Mouse (Mus musculus) erythroblast, embryonic 14.5 days (primary cell): ENCODE measurements around the gene Trp53i11. TPM values are rescaled to one million over a fixed set of nuclear protein-coding genes. Genes with fewer than 3 reads are reported as not detected.

Experiments
- H3K27me3 ChIP-seq: 2 replicates; pipeline ENCODE4 v1.6.1; 2012; ENCODE audit warnings: inconsistent platforms; ENCODE audit not compliant: control insufficient read depth
- H3K36me3 ChIP-seq: 2 replicates; pipeline ENCODE4 v1.6.1; 2012; ENCODE audit warnings: mild to moderate bottlenecking, inconsistent platforms; ENCODE audit not compliant: control insufficient read depth
- H3K4me1 ChIP-seq: 2 replicates; pipeline ENCODE4 v1.6.1; 2012; ENCODE audit warnings: inconsistent platforms; ENCODE audit not compliant: control insufficient read depth
- H3K4me3 ChIP-seq: replicated peaks from 2 replicates; pipeline ENCODE3; 2012; ENCODE audit warnings: moderate library complexity, mild to moderate bottlenecking, inconsistent platforms
- H3K9me3 ChIP-seq: 2 replicates; pipeline ENCODE4 v1.6.1; 2012; ENCODE audit warnings: low read length, inconsistent platforms, mixed read lengths; ENCODE audit not compliant: control insufficient read depth
- GATA1 ChIP-seq: IDR thresholded peaks from 2 replicates; pipeline ENCODE4 v1.6.1; 2012; ENCODE audit warnings: low read length, inconsistent platforms, mixed read lengths
- TAL1 ChIP-seq: IDR thresholded peaks from 3 replicates; pipeline ENCODE4 v1.6.1; 2012; ENCODE audit warnings: low read length, inconsistent platforms, mixed read lengths
- polyA plus RNA-seq: library from polyadenylated mRNA; stranded (reverse); fragments of >175 nt; gene quantifications from 2 replicates; pipeline ENCODE4 v1.2.3, GENCODE M21; 2012

The Trp53i11 gene
- polyA plus RNA-seq, 1 experiment = 0.04 TPM

- Histone ChIP-seq H3K27me3 (no peaks in the 10 kb centered on the region), H3K4me3 (no peak overlapping the region), H3K4me1 (no peaks in the 10 kb centered on the region), H3K9me3 (no peaks in the 10 kb centered on the region; the same call in 1 of the 2 replicates), H3K36me3 (no peaks in the 10 kb centered on the region)
- TF ChIP-seq TAL1 (no peak), GATA1 (no peak)
These were observed 36.1 kb downstream of the Trp53i11 start for GRCm38 (mm10) chr2:93223463-93223862.

- H3K4me3 ChIP-seq = no peak overlapping the region
These were observed 39.6 kb downstream of the Trp53i11 start for GRCm38 (mm10) chr2:93226606-93227595.

GRCm38 (mm10) chr2:93227713-93228479 is 40.5 kb downstream of the Trp53i11 start:
- Histone ChIP-seq H3K27me3 (no peaks in the 10 kb centered on the region), H3K4me1 (no peaks in the 10 kb centered on the region), H3K9me3 (no peaks in the 10 kb centered on the region), H3K36me3 (no peaks in the 10 kb centered on the region), H3K4me3 (no peak overlapping the region)
- TF ChIP-seq GATA1 (no peak), TAL1 (no peak)

More at GRCm38 (mm10) chr2:93226606-93227595, 39.6 kb downstream of the Trp53i11 start:
- Histone ChIP-seq H3K4me1 (no peaks in the 10 kb centered on the region), H3K27me3 (no peaks in the 10 kb centered on the region), H3K9me3 (no peaks in the 10 kb centered on the region; the same call in 1 of the 2 replicates), H3K36me3 (no peaks in the 10 kb centered on the region)
- TF ChIP-seq GATA1 (no peak), TAL1 (no peak)

- H3K36me3 ChIP-seq = no peaks in the 10 kb centered on the region
- no peaks in the 10 kb centered on the region for H3K27me3 ChIP-seq
- H3K4me3 ChIP-seq = no peak overlapping the region
- no peaks in the 10 kb centered on the region for H3K9me3 ChIP-seq
- TF ChIP-seq GATA1 (no peak), TAL1 (no peak)
- H3K4me1 ChIP-seq = no peaks in the 10 kb centered on the region
These were observed 41.1 kb downstream of the Trp53i11 start for GRCm38 (mm10) chr2:93228480-93228824.

GRCm38 (mm10) chr2:93232141-93232540 is 44.8 kb downstream of the Trp53i11 start:
- no peaks in the 10 kb centered on the region for H3K9me3 ChIP-seq
- no peaks in the 10 kb centered on the region for H3K27me3 ChIP-seq
- no peaks in the 10 kb centered on the region for H3K36me3 ChIP-seq
- no peak overlapping the region for H3K4me3 ChIP-seq
- H3K4me1 ChIP-seq = no peaks in the 10 kb centered on the region
- no peak for TF ChIP-seq GATA1
- no peak for TF ChIP-seq TAL1

GRCm38 (mm10) chr2:93237055-93237454 is 49.7 kb downstream of the Trp53i11 start:
- Histone ChIP-seq H3K36me3 (no peaks in the 10 kb centered on the region), H3K27me3 (no peaks in the 10 kb centered on the region), H3K4me3 (no peak overlapping the region), H3K9me3 (no peaks in the 10 kb centered on the region), H3K4me1 (no peaks in the 10 kb centered on the region)
- no peak for TF ChIP-seq TAL1
- TF ChIP-seq GATA1 = no peak

- Histone ChIP-seq H3K4me3 (no peak overlapping the region), H3K27me3 (no peaks in the 10 kb centered on the region), H3K9me3 (no peaks in the 10 kb centered on the region), H3K36me3 (no peaks in the 10 kb centered on the region), H3K4me1 (no peaks in the 10 kb centered on the region)
- no peak for TF ChIP-seq GATA1
- TF ChIP-seq TAL1 = no peak
These were observed 51.5 kb downstream of the Trp53i11 start for GRCm38 (mm10) chr2:93238864-93239263.

- no peaks in the 10 kb centered on the region for H3K9me3 ChIP-seq
- no peaks in the 10 kb centered on the region for H3K27me3 ChIP-seq
- no peaks in the 10 kb centered on the region for H3K36me3 ChIP-seq
- no peak overlapping the region for H3K4me3 ChIP-seq
- no peak for TF ChIP-seq GATA1
- no peak for TF ChIP-seq TAL1
- no peaks in the 10 kb centered on the region for H3K4me1 ChIP-seq
These were observed 54.8 kb downstream of the Trp53i11 start for GRCm38 (mm10) chr2:93242166-93242565.
